Mouse (Mus musculus) right cerebral cortex, postnatal 25 days (tissue): ENCODE results near the gene Sema7a.

Experiments used
- DNase-seq: peaks from one replicate; pipeline ENCODE4 v3.0.0; 2022

Gene Sema7a

DNA sequence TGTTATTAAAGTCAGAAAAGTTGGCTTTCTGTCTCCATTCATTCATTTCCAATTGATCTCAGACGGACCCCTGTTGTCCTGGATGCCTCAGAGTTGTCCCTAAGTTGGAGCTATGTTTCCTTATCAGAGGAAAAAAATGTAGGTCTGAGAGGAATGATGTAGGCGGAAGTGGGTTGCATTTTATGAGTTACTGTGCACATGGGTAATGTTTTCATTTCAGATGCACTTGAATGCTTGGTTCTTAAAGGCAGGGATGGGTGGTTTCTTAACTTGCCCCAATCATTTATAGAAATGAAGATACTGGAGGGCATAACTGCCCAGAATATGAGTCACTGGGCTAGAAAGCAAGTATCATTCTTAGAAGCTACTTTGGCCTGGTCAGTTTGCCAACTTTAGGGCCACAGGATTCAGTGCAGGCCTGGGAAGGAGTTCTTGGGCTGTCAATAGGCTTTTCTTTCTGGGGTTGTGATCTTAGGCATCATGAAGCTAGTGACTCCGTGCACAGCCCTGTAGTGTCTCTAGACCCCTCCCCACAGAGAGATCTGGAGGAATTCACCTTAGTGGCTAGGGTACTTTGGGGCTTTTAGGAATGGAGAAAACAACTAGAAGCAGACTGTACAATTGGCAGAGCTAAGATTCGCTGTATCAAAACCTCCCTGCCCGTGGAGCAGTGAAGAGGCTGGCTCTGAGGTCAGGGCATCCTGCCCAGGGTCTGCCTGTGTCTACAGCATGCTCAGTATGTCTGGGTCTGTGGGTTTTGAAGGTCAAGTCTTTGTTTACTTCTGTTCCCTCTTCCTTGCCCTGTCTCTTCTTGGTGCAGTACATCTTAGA lies 1.5 kb upstream of the Sema7a start:
- no peak for DNase-seq

- no peak for DNase-seq
Observed at GRCm38 (mm10) chr9:57940349-57940794, 460 bp downstream of the Sema7a start.

DNA sequence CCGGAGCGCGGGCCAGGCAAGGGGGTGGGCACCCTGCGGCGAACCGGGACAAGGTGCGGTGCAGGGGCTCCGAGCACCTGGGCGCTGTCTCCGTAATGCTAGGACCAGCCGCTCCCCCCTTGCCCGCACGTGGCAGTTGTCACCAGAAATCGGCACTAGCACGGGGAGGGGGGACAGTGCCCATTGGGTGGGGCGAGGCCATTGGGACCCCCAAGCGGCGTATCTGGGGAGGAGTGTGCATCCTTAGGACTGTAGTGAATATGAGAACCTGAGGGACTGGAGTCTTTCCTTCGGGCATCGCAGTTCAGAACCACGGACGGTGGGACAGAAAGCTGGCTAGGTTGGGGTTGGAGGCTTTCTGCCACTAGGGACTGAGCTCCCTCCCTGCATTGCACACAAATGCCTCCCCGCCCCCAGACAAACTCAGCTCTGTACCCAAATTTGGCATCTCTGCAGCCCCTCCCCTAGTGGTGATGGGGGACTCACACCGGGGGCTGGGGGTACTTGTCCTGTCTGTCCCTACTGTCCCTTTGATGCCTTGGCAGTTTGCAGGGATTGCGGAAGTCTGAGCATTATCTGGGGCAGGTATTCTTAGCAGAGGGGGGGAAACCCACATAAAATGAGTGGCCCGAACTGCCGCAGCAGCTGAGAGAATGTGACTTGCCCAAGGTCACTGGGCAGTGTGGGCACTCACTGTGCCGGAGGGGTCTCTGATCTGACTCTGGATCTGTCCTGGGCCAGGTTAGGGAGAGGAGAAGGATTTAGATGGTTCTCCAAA lies 1.1 kb downstream of the Sema7a start:
- no peak for DNase-seq

DNA sequence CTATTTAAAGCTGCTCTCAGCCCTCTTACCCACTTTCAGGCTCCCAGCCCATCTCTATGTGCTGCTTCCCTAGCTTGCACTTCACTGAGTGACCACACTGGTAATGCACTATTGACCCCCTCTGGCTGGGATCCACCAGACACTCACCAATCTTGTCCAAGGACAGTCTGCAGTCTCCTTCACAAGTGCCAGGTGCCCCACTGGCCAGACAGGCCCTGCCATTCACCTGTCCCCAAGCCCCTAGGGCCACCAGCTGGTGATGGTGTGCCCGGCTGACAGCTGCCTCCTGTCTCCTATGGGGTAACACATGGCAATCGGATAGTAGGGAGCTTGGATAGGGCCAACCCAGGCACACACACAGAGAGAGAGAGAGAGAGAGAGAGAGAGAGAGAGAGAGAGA lies 2.1 kb downstream of the Sema7a start:
- DNase-seq: no peak

DNA sequence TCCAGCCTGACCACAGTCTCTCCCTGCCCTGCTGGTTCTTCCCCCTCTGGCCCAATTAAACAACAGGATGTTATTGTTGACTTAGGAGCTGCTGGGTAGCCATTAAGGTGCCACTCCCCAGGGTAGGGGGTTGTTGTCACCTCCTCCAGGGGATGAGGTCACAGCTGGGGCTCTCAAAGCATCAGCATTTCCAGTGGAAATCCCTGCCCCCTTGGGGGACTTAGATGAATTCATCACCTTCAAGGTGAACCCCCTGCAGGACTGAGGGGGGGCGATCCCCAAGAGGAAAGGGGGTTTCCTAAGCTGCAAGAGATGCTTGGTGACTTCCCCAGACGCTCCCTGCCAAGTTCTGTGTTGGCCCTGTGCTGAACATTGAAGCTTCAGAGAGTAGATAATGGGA lies 3.2 kb downstream of the Sema7a start:
- DNase-seq: no peak

DNA sequence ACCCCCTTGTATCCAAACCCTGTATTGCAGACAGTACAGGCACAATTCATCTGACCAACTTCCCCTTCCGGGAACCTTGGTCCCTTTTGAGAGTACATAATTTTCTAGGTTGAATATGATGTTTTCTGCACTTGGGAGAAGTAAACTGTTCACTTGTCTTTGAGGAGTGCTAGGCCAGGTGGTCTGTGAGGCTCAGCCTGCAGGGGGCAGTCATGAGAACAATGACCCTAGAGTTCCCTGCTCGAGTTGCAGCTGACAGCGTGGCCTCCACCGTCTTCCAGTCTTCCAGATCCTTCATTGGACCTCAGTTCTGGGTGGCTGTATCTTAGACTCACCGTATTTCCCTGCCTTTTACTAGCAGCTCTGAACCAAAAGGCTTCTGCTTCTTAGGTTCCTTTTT lies 4.7 kb downstream of the Sema7a start:
- DNase-seq: no peak

GRCm38 (mm10) chr9:57945771-57946616 lies 6.1 kb downstream of the Sema7a start:
- DNase-seq: no peak

DNA sequence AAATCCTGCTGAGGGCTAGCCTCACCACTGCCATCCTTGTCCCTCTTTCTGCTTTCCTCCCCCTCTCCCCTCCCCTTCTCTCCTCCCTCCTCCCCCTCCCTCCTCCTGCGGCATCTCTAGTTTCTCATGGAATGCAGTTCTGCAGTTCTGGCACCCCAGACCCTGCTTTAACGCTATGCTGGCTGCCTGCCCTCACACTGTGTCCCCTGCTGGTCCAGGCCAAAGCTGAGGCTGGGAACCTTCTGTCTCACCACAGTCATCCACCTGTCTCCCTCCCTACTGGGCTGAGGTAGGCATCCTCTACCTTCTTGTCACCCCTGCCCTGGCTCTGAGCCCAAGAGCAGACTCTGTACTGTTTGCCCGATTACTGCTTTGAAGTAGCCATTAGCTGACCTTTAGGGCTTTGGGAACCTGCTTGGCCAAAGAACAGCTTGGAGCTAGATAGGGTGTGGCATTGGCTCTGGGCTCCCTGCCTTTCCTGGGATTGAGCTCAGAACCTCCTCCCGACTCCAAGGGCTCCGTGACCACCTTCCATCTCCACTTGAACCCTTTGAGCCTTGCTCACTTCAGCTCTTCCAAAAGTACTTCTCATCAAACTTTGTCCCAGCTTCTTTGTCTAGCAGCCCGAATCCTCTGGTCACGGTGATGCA lies 7.6 kb downstream of the Sema7a start:
- DNase-seq: no peak

GRCm38 (mm10) chr9:57948333-57948931 lies 8.5 kb downstream of the Sema7a start:
- no peak for DNase-seq

- DNase-seq: no peak
Observed at GRCm38 (mm10) chr9:57949102-57949704, 9.3 kb downstream of the Sema7a start.

DNA sequence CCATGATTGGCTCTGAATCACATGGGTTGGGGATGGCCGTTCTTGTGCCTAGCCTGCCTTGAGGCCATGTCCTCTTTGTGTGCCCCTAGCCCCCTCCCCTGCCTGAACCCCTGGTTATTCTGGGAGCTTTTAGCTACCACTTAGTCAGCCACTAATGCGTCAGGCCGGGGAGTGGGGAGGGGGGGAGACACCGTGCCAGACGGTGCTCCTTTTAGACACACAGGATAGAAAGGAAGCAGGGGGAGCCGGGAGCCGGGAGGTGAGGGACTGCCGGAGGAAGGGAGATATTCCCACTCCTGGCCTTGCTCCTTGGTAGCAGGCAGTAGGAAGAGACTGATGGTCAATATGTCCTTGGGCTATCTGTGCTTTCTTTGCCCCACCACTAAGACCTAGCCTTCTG lies 10.0 kb downstream of the Sema7a start:
- DNase-seq: no peak

DNA sequence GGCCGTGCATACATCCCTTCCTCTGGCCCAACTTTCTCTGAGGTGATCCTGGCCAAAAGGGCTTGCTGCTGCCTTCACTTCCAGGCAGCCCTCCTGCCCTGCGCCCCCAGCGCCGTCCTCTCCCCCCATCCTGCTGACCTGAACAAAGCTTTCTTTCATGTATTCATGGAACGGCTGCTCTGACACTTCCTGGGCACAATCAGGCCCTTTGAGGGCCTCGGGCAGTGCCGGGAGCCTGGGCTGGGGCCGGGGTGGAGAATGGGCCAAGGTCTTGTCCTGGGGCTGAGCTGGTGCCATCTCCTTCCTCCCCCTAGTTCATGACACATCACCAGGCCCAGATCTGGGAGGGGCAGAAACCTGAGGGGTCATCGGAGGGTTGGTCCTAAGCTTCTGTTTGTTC lies 10.6 kb downstream of the Sema7a start:
- DNase-seq: no peak

DNA sequence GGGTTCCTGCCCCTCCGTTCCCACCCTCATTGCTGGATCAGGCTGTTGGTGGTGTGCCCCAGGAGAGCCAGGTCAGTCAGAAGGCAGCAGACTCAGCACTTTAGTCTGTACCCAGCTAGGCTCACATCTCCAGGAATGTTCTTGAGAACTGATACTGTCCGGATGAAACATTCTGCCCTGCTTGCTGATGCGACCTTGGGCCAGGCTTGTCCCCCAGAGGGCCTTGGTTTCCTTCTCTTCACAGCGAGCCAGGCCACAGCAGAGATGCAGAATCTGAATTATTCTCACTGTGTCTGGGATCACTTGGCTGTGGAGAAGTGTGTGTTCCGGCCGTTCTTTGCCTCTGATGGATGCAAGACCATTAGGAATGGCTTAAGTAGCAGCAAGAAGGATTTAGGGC lies 12.1 kb downstream of the Sema7a start:
- no peak for DNase-seq

DNA sequence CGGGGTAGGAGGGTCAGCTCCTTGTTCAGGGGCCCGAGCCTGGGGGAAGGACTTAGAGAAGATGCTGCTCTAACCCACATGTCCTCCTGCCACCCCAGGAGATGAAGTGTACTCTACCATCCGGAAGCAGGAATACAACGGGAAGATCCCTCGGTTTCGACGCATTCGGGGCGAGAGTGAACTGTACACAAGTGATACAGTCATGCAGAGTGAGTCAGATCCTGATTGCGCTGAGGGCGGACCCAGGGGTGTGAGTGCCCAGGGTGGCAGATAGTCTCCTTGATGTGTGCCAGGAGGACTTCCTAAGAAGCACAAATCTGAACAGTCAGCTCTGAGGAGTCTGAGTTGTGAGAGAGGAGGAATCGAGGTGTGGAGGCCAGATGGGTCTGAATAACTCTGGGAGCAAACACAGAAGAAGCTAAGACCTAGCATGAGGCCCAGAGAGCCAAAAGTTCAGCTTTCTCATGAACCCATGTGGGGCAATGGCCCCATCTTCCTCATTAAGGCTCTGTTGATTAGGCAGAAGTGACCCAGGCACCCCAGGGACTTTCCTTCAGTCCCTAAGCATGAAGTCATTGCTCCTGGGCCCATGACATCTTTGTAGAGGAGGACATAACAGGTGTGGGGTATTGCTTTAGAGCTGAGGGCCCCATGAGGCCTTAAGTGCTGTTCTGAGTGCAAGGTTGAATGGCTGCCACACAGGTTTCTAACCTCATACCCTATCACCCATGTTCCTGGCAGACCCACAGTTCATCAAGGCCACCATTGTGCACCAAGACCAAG lies 15.2 kb downstream of the Sema7a start:
- DNase-seq: no peak

- DNase-seq: no peak
Observed at GRCm38 (mm10) chr9:57955764-57956163, 15.9 kb downstream of the Sema7a start.

DNA sequence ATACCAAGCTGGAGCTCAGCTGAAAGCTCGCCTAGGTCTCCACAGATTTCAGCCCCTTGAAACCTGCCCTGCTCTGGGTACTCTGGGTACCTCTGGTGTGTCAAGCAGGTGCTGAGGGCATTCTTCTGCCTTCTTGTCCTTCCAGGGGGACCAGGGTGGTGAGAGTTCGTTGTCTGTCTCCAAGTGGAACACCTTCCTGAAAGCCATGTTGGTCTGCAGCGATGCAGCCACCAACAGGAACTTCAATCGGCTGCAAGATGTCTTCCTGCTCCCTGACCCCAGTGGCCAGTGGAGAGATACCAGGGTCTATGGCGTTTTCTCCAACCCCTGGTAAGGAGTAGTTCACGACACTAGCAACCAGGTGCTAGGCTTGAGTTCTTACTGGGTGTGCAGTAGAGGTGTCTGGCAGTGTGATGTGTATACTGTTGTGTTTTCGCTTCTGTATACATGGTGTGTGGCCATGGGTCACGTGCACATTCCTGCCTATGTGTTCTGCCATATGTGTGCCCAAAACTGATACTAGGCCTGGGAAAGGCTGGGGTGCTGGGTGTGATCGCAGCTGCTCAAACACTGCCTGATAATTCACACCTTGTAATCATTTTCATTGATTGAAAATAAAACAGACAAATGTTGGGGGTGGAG lies 16.4 kb downstream of the Sema7a start:
- no peak for DNase-seq

- DNase-seq: no peak
Observed at GRCm38 (mm10) chr9:57956838-57957236, 16.9 kb downstream of the Sema7a start.

DNA sequence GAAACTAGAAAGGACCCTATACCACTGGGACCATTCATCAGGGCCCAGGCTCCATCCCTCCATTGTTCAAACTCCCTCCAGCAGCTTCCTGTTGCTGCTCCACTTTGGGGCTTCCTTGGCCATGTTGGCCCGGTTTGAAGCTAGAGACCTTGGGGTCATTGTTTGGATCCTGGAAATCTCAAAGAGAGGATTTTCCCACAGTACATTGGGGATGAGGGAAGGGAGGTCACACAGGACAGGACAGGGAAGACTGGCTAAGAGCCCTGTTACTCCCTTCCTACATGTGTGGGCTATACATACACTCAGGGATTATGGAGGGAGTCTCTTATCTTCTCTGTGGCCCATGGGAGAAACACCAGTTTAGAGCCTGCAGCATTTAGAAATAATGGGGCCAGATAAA lies 18.7 kb downstream of the Sema7a start:
- no peak for DNase-seq

DNA sequence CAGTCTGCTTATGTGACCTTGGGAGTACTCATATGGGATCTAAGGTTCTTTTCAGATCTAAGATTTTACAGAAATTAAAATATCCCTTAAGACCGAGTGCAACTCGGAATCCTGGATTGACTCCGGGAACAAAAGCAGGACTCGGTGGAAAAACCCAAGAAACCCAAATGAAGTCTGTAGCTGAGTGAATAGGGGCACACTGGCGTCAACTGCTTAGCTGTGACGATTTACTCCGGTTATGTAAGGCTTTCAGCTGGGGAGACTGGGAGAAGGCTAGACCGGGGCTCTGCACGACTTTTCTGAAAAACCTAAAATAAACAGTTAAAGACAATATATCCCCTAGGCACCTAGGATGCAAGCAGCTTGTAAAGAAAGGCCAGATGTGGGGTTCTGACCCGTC lies 19.5 kb downstream of the Sema7a start:
- DNase-seq: no peak
